Mouse (Mus musculus) bone marrow macrophage, adult 2 months (primary cell): Measurements from ENCODE around the gene Ogg1.

Experiments used
- CTCF ChIP-seq: IDR thresholded peaks from 2 replicates; pipeline ENCODE4 v1.5.1; 2012; ENCODE audit warnings: low read depth, mild to moderate bottlenecking, low read length, moderate library complexity
- POLR2A ChIP-seq: IDR thresholded peaks from 2 replicates; pipeline ENCODE4 v1.6.1; 2012; ENCODE audit warnings: mild to moderate bottlenecking, low read depth, low read length, borderline replicate concordance

DNA sequence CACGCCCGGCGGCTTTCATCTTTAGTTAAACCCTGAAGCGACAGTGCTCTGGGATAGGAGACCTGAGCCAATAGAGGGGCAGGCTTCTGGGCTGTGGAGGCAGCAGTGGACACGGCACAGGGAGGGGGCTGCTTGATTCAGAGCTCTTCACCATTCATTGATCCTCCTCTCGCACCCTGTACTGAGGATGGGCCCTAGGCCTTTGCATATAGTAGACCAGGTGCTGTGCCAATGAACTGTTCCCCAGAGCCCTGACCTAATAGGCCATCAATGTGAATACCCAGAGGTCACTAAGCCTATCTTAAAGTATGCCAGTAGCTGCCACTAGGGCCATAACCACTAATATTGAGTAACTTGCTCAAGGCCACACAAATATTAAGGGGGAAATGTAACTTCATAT is 45.1 kb upstream of the Ogg1 start:
- TF ChIP-seq POLR2A: no peak
- no peak for TF ChIP-seq CTCF
